Mouse (Mus musculus) cerebellum, adult (tissue): Measurements from ENCODE around the gene Ubxn4.
"Not testable (repeated sequence)": the region's sequence is repeated elsewhere in the genome, so short reads cannot be mapped to it uniquely, and the experiment has no call there.

Experiments
- ATAC-seq: cut with Nextera tagmentation; 2 replicates; pipeline ENCODE4 v1.9.2; 2017; ENCODE audit warnings: mild to moderate bottlenecking, moderate library complexity, mixed read lengths; ENCODE audit not compliant: insufficient number of reproducible peaks, low FRiP score, low TSS enrichment

Ubxn4 gene

GRCm38 (mm10) chr1:128243627-128243995, at the start of gene Ubxn4:
Gene Ubxn4 (plus strand): TSS chr1:128243964.
- ATAC-seq, result no peak

- ATAC-seq, result no peak
Observed at GRCm38 (mm10) chr1:128194011-128194410, 49.8 kb upstream of the Ubxn4 start.

DNA sequence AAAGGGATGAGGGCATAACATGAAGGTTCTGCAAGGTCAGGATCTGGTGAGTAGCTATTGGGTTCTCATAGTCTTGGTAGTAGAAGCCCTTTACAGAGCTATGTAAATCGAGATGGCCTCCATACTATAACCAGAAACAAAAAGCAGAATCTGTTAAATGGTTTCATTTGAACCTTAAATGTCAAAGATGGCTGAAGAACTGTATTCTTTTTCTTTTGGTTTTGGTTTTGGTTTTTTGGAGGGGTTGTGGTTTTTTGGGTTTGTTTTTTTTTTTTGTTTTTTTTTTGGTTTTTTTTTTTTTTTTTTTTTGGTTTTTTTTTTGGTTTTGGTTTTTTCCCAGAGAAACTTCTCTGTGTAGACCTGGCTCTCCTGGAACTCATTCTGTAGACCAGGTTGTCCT, 46.4 kb upstream of the Ubxn4 start:
- no peak for ATAC-seq

DNA sequence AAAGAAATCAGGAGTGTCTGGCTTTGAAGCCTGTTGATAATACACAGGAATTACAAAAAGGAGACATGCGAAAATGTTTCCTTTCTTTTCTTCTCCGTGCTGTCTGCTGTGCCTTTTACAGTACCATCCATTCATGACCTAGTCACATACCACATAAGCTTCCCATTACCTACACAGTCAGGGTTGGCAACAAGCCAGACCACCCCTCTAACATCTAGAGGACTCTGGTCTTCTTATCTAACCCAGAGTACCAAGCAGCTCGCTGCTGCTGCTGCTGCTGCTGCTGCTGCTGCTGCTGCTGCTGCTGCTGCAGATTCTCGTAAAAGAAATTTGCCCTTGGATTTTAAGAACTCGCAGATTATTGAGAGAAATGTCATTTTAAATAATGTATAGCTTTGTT, 30.5 kb upstream of the Ubxn4 start:
- ATAC-seq, result no peak

- ATAC-seq, result no peak
Observed at GRCm38 (mm10) chr1:128221886-128222285, 21.9 kb upstream of the Ubxn4 start.

DNA sequence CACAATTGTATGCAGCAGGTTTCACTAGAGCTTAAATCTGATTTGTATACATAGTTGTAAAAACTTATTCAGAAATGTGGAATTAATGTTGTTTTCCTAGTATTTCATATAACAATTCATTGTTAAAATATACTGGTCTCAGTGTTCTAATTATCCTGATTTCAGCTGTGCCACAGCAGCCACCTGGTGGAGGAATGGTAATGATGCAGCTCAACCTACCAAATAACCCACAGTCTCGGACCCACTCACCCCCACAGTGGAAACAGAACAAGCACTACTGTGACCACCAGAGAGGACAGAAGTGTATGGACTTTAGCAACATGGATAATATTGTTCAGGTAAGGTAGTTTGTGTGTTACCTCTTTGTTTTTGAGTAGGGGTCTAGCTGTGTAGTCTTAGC, 20.5 kb upstream of the Ubxn4 start:
- ATAC-seq, result no peak

- ATAC-seq, result no peak
Observed at GRCm38 (mm10) chr1:128235181-128235580, 8.6 kb upstream of the Ubxn4 start.

GRCm38 (mm10) chr1:128243996-128244726, 397 bp downstream of the Ubxn4 start:
- ATAC-seq, result peak; percentile 99

GRCm38 (mm10) chr1:128244727-128245355, 1.1 kb downstream of the Ubxn4 start:
- ATAC-seq, result peak; percentile 7; the same call in 1 of the 2 replicates

- ATAC-seq, result not testable (repeated sequence)
Observed at GRCm38 (mm10) chr1:128267061-128267460, 23.3 kb downstream of the Ubxn4 start.

DNA sequence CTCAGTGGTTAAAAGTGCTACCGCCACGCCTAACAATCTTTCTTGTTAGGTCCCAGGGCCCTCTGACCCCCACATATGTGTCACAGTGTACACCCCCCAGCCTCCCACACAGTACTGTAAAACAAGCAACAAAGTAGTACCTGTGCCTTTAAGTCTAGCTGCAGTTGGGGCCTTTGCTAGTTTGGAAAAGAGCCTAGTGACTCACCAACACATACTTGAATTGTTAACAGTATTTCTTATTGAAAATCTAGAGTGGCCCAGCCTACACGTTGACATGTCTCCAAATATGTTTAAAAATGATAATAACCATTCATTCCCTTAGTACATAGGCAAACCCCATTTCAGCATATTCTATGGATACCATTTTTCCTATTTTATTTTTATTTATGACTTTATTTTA, 27.0 kb downstream of the Ubxn4 start:
- ATAC-seq, result no peak

DNA sequence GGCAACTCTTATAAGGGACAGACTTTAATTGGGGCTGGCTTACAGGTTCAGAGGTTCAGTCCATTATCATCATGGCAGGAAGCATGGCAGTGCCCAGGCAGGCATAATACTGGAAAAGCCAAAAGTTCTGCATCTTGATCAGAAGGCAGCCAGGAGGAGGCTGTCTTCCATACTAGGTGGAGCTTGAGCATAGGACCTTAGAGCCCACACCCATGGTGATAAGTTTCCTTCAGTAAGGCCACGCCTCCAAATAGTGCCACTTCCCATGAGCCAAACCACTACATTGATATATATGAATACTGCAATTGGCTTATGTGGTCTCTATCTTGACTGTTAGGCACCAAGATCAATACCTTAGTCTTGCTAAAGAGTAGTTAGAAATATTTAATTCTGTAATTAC, 32.1 kb downstream of the Ubxn4 start:
- no peak for ATAC-seq

DNA sequence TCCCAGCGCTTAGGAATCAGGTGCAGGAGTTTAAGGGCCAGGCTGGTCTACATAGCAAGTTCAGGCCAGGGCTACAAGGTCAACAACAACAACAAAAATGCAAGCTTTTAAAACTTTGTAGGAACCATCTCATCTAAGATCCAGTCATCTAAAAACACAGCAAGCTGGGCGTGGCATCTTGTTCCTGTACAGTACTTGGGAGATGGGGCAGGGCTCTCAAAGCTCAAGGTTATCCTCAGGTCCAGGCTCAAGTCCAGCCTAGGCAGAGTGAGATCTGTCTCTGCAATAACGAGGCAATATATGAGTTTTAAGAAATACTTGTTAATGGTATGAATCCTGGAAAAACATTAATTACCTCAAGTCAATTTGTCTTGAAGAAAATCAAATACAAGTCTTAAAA, 34.8 kb downstream of the Ubxn4 start:
- no peak for ATAC-seq

GRCm38 (mm10) chr1:128281753-128282152, 38.0 kb downstream of the Ubxn4 start:
- no peak for ATAC-seq

DNA sequence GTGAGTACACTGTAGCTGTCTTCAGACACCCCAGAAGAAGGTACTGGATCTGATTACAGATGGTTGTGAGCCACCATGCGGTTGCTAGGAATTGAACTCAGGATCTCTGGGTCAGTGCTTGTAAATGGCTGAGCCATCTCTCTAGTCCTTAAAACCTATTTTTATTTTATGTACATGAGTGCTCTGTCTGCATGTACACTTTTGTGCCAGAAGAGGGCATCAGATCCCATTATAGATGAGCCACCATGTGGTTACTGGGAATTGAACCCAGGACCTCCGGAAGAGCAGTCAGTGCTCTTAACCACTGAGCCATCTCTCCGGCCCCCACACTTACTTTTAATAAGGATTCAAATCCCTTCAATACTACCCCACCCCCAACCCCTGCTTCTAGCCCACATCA, 39.2 kb downstream of the Ubxn4 start:
- no peak for ATAC-seq

DNA sequence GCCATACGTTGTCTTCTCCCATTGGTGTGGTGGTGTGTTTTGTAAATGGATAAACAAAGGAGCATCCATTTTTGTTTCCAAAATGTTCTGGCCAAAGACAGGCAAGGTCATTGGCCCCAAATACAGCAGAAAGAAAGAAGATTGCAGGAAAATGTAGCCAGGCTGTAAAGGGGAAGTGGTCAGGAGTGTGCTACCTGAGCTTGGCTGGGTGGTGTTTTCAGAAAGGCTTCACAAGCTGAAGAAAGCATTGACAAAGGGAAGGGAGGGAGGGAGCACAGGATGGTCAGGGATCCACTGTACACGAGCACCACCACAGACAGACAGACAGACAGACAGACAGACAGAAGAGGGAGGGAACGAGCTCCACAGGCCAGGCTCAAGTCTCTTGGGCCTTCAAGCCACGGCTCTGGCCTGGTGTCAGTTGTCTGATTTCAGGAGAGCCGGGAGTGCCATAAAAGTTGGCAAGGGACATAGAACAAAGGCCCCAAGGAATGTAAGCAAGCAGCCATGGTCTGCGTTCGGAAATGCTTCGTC, 40.5 kb downstream of the Ubxn4 start:
- no peak for ATAC-seq

DNA sequence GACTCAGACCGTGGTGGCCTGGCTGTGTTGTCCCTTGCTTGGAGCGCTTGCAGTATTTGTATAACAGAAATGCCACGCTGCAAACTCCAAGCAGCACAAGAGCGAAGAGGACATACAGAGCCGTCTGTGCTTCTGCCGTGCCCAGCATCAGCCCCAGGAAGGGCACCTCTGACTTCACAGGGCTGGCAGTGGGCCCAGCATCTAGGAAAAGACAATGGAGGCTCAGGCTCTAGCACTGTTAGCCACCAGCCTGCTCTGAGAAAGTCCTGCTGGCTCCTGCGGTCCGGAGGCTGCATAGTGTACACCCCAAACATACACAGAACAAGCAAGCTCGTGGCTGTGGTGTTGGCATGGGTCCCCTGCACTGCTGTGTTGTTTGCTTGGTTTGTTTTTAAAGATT, 41.4 kb downstream of the Ubxn4 start:
- ATAC-seq, result no peak

DNA sequence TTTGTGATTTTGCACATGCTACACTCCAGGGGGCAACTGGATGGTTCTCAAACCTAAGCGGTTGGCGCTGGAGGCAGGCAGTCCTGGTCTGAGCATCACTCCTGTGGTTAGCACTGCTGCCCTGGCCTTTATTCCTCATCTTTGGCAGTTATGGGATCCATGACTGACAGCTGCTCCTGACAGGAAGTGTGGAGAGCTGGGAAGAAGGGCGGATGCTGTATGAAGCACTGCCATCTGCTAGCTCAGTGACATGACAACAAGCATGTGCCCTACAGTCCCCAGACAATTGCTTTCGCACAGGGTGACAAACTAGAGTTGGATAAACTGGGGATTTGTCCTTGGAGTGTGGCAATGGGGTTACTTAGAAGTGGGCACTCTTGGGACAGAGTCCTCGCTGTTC, 46.5 kb downstream of the Ubxn4 start:
- ATAC-seq, result no peak

DNA sequence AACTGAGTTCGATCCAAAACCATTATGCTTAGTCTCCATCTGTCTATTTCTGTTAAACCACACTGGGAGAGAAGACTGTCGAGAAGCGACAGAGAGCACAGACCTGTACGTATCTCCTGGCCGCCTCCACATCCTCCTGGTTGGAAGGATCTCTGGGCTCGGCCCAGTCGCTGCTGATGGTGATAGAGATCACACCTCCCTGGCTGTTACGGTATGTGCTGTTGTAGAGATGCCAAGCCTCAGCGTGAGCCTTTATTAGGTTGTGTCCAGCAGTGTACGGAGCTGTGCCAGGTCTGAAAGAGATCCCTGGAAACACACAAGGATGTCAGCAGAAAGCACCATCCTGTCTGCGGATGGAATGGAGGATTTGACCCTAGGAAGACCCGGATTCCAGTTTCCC, 49.8 kb downstream of the Ubxn4 start:
- ATAC-seq, result peak; percentile 84

- ATAC-seq, result no peak
Observed at GRCm38 (mm10) chr1:128295296-128295695, 51.5 kb downstream of the Ubxn4 start.

GRCm38 (mm10) chr1:128295717-128296528, 52.2 kb downstream of the Ubxn4 start:
- no peak for ATAC-seq
